Comparison of ENCODE assay signal across 8 mouse cellular contexts in the genomic region with DNA sequence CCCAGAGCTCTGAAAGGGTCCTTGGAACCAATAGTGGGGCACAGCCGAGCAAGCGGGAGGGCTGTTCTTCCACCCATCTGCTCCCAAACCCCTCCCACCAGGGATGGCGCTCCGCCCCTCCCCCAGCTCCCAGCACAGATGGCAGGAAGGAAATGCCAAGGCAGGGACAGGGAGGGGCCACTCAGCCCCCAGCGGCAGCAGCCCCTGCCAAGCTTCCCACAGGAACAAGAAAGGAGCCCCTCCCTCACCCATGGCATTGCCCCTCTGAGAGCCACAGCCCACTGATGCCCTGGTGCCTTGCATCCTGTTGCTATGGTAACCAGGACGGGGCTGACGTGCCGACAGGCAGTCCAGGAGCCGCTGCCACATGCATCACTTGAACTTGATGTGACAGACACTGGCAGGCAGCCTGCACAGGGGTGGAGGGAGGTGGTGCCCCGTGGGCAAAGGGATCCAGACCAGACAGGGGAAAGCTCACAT. TPM values are rescaled to one million over a fixed set of nuclear protein-coding genes. Genes with fewer than 3 reads are reported as not detected.
DNase-seq lines count a peak whose midpoint lies in the region; ATAC-seq lines count a peak whose summit lies in the region.

No protein-coding gene starts in this region.

- peak overlapping the region; percentile 20 for H3K4me2 ChIP-seq in forebrain, embryonic 16.5 days (ENCODE audit: low read length)
- H3K4me2 ChIP-seq in lung, embryonic 16.5 days (ENCODE audit: low read depth, low read length): no peak overlapping the region

- H3K9ac ChIP-seq in forebrain, embryonic 16.5 days (replicated peaks; ENCODE audit: low read depth, low read length): peak overlapping the region; percentile 45
- H3K9ac ChIP-seq in lung, embryonic 16.5 days (ENCODE audit: low read length): no peak overlapping the region

- 0% methylated on average over 10 of the region's 10 CpGs for WGBS in forebrain, embryonic 16.5 days
- WGBS in lung, embryonic 16.5 days: 8% methylated on average over 10 of the region's 10 CpGs

- no peaks in the 10 kb centered on the region for H3K36me3 ChIP-seq in forebrain, embryonic 16.5 days (ENCODE audit: control insufficient read depth, insufficient read depth)
- no peaks in the 10 kb centered on the region for H3K36me3 ChIP-seq in lung, embryonic 16.5 days (ENCODE audit: control insufficient read depth, insufficient read depth, low read length)

- H3K9me3 ChIP-seq in forebrain, embryonic 16.5 days (ENCODE audit: control insufficient read depth, low read length): no peaks in the 10 kb centered on the region
- H3K9me3 ChIP-seq in lung, embryonic 16.5 days (ENCODE audit: control insufficient read depth, low read length): no peaks in the 10 kb centered on the region

- ATAC-seq in forebrain, embryonic 16.5 days: peak; percentile 89
- peak; percentile 19 for ATAC-seq in lung, embryonic 16.5 days (ENCODE audit: low read depth)

- H3K27me3 ChIP-seq in forebrain, embryonic 16.5 days (replicated peaks; ENCODE audit: control insufficient read depth, insufficient read depth, low read length): no peaks in the 10 kb centered on the region
- peaks cover 4% of the 10 kb centered on the region; the same call in 1 of the 2 replicates for H3K27me3 ChIP-seq in lung, embryonic 16.5 days (ENCODE audit: control insufficient read depth, insufficient read depth, low read depth, low read length)

- peaks cover 59% of the 10 kb centered on the region for H3K4me1 ChIP-seq in forebrain, embryonic 16.5 days (replicated peaks; ENCODE audit: control insufficient read depth, insufficient read depth, low read length)
- peaks cover 18% of the 10 kb centered on the region for H3K4me1 ChIP-seq in lung, embryonic 16.5 days (replicated peaks; ENCODE audit: control insufficient read depth, insufficient read depth, low read length)

- DNase-seq in adrenal gland, postnatal 14 days: peak; percentile 60
- no peak for DNase-seq in adrenal gland, postnatal 10 days
- peak; percentile 63 for DNase-seq in cerebellum, adult 11 months
- peak; percentile 37 for DNase-seq in kidney, postnatal 14 days
- DNase-seq in right cerebral cortex, postnatal 10 days (ENCODE audit: low spot score in 2 of 2): peak; percentile 93 to 94
- DNase-seq in spleen, adult 18-20 months: no peak

- peak overlapping the region; percentile 97 for H3K27ac ChIP-seq in forebrain, embryonic 16.5 days (ENCODE audit: low read length)
- H3K27ac ChIP-seq in lung, embryonic 16.5 days (ENCODE audit: low read length): no peak overlapping the region

- no peak overlapping the region for H3K4me3 ChIP-seq in forebrain, embryonic 16.5 days (replicated peaks; ENCODE audit: low read length)
- H3K4me3 ChIP-seq in lung, embryonic 16.5 days (ENCODE audit: low read length): no peak overlapping the region

RNA-seq across cellular contexts. Expression of a gene that starts 44.3 kb away (rescaled TPM):
- 1.4 and 1.9 TPM in 2 replicates for total RNA-seq in adrenal gland, postnatal 14 days (2021)
- 1 to 10 TPM; 1.4 to 3.7 TPM for total RNA-seq in adrenal gland, postnatal 10 days (2021)
- polyA plus RNA-seq in forebrain, embryonic 16.5 days (2015; fragmentation: Nextera tagmentation; extraction: Ambion mirVana): 3.6 and 3.7 TPM in 2 replicates
- 0.15 and 0.24 TPM in 2 replicates for polyA plus RNA-seq in lung, embryonic 16.5 days (2015; fragmentation: Nextera tagmentation; extraction: Ambion mirVana)

Comparison
In these comparisons a context has a peak if more than half of its experiments do, and no peak if none do; other contexts are left out.
1. DNase-seq: peak in adrenal gland, postnatal 14 days (single experiment), cerebellum, adult 11 months (single experiment), kidney, postnatal 14 days (single experiment) and right cerebral cortex, postnatal 10 days (2 of 2); none in adrenal gland, postnatal 10 days (single experiment) and spleen, adult 18-20 months (0 of 2).